Mouse (Mus musculus) left cerebral cortex, postnatal 14 days (tissue): ENCODE measurements at regions not wholly inside any gene's neighbourhood (a gene's known extent, or its start where the extent isn't known, plus 50 kb on each side); places are given as distances from the start of the nearest gene placed in this dataset.

Source experiments
- DNase-seq, 2 experiments: peaks; one replicate each; pipeline ENCODE4 v3.0.0; 2021 to 2022; ENCODE audit warnings: low spot score in 2 of 2, mixed read lengths in 1 of 2
- intact Hi-C: fragments of 180-260 bp; cut with DNase I; formaldehyde crosslinking; loops from one replicate; pipeline ENCODE4 v1.15.1; 2025
- microRNA-seq, 2 experiments: library from miRNA; unstranded; fragments of <30 nt; microRNA quantifications; one replicate each; pipeline ENCODE4 v1.2.0; 2022

DNA sequence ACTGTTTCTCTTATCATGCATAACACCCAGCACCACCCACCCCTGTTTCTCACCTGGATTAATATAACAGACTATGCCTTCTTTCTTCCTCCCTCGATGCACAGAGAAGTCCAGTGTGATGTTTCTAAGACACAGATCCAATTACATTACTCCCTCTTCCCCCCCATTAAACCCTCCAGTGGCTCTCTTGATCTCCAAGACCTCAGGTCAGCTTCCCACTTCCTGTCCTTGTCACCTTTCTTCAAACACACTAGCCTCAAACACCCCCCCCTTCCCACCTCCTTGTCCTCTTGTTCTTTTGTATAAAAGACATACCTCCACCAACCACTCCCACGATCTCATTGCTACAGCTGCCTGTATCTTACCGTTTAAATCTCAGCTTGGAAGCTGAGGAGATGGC, 201.8 kb downstream of the Epha4 start:
- intact Hi-C loops = no loop called here

GRCm38 (mm10) chr1:77315347-77315746, 199.5 kb downstream of the Epha4 start:
- intact Hi-C loops = no loop called here

More for the DNA sequence above, 201.8 kb downstream of the Epha4 start:
- no peak for DNase-seq

DNA sequence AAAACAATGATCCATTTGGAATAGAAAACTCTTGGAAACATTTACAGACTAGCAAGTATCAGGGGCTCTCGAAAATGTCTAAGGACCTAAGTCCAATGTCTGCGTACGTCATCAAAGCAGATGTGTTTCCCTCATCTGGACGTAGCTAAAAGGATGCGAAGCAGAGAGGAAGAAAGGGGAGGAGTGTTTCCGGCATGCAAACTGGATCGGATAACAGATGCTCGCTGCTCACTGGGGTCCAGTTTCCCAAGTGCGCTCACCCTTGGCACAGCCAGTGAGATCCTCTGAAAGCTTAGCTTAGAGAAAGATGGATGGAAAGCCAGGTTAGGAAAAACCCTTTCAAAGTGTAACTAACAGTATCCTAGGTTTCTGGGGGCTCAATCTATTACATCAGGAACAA, 198.7 kb downstream of the Epha4 start:
- no peak for DNase-seq
- intact Hi-C loops = no loop called here

More at GRCm38 (mm10) chr1:77315347-77315746, 199.5 kb downstream of the Epha4 start:
- no peak for DNase-seq

Small RNAs in the stretch of these regions (microRNA-seq; reads per million reads assigned to microRNA genes)
- 0 reads per million in 2 experiments for gene Mir6343
